Mouse (Mus musculus): ENCODE data around the gene Ddx23. TPM values are rescaled to one million over a fixed set of nuclear protein-coding genes. Genes with fewer than 3 reads are reported as not detected.

Gene Ddx23
- polyA plus RNA-seq, 1 experiment: 81.0 TPM

GRCm38 (mm10) chr15:98626078-98626477 is 36.6 kb downstream of the Ddx23 start:
- H3K4me3 ChIP-seq (replicated peaks; ENCODE audit: control insufficient read depth, low read depth, low read length): no peak overlapping the region
- no peak overlapping the region for H3K27ac ChIP-seq (ENCODE audit: control insufficient read depth, insufficient read depth, low read depth, low read length, poor library complexity)
- H3K4me1 ChIP-seq (ENCODE audit: control insufficient read depth, insufficient read depth, low read length): no peaks in the 10 kb centered on the region
- WGBS: 35% methylated on average over 8 of the region's 8 CpGs
- TF ChIP-seq CTCF (IDR thresholded peaks at IDR 0.05; ENCODE audit: control insufficient read depth, insufficient read depth, low read length) (no peak), POLR2A (IDR thresholded peaks at IDR 0.05; ENCODE audit: borderline replicate concordance, control insufficient read depth, low read depth, low read length) (no peak)

- Histone ChIP-seq H3K4me1 (ENCODE audit: control insufficient read depth, insufficient read depth, low read length) (no peaks in the 10 kb centered on the region), H3K4me3 (replicated peaks; ENCODE audit: control insufficient read depth, low read depth, low read length) (no peak overlapping the region), H3K27ac (ENCODE audit: control insufficient read depth, insufficient read depth, low read depth, low read length, poor library complexity) (no peak overlapping the region)
- TF ChIP-seq CTCF (IDR thresholded peaks at IDR 0.05; ENCODE audit: control insufficient read depth, insufficient read depth, low read length) (no peak), POLR2A (IDR thresholded peaks at IDR 0.05; ENCODE audit: borderline replicate concordance, control insufficient read depth, low read depth, low read length) (no peak)
- 45% methylated on average over 5 of the region's 5 CpGs for WGBS
Observed at GRCm38 (mm10) chr15:98623361-98623821, 39.3 kb downstream of the Ddx23 start.

GRCm38 (mm10) chr15:98622721-98623120 is 40.0 kb downstream of the Ddx23 start:
- Histone ChIP-seq H3K4me3 (replicated peaks; ENCODE audit: control insufficient read depth, low read depth, low read length) (no peak overlapping the region), H3K27ac (ENCODE audit: control insufficient read depth, insufficient read depth, low read depth, low read length, poor library complexity) (no peak overlapping the region), H3K4me1 (ENCODE audit: control insufficient read depth, insufficient read depth, low read length) (no peaks in the 10 kb centered on the region)
- WGBS: 39% methylated on average over 6 of the region's 6 CpGs
- TF ChIP-seq CTCF (IDR thresholded peaks at IDR 0.05; ENCODE audit: control insufficient read depth, insufficient read depth, low read length): no peak
- TF ChIP-seq POLR2A (IDR thresholded peaks at IDR 0.05; ENCODE audit: borderline replicate concordance, control insufficient read depth, low read depth, low read length): no peak

DNA sequence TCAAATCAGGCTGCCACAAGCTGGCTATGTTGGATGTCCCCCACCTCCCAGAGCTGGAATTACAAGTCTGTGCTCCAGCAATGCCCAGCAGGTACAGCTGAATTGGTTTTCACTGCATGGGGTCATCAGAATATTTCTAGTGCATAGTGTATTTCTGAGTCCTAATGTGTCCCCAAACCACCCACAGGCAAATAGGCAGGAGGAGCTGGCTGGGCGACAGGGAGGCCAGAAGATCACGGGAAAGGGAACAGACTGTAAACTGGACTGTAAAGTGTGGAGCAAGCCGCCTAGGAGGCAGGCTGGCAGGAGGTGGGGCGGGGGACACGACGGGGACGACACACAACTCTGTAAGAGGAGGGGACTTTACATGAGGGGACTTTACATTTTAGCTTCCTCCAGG is 40.5 kb downstream of the Ddx23 start:
- no peak for TF ChIP-seq POLR2A (IDR thresholded peaks at IDR 0.05; ENCODE audit: borderline replicate concordance, control insufficient read depth, low read depth, low read length)
- TF ChIP-seq CTCF (IDR thresholded peaks at IDR 0.05; ENCODE audit: control insufficient read depth, insufficient read depth, low read length): no peak
- Histone ChIP-seq H3K4me3 (replicated peaks; ENCODE audit: control insufficient read depth, low read depth, low read length) (no peak overlapping the region), H3K4me1 (ENCODE audit: control insufficient read depth, insufficient read depth, low read length) (no peaks in the 10 kb centered on the region), H3K27ac (ENCODE audit: control insufficient read depth, insufficient read depth, low read depth, low read length, poor library complexity) (no peak overlapping the region)
- 18% methylated on average over 7 of the region's 7 CpGs for whole genome bisulfite sequencing

DNA sequence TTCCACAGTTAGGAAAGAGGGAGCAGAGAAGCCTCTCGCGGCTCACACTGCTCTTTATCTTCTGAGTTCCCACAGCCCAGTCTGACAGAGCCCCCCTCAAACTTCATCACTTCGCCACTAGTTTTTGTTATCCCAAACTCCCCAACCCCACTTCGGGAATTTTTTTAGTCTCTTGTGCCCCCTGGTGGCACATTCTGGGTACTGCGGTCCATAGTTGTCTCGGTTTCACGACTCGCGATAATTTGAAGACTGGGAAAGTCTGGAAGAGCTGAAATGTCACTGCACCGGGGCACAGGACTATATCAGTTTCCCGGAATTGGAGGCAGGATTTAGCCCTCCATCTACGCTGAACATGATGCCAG is 45.5 kb downstream of the Ddx23 start:
- Histone ChIP-seq H3K4me3 (replicated peaks; ENCODE audit: control insufficient read depth, low read depth, low read length) (no peak overlapping the region), H3K4me1 (ENCODE audit: control insufficient read depth, insufficient read depth, low read length) (no peaks in the 10 kb centered on the region), H3K27ac (ENCODE audit: control insufficient read depth, insufficient read depth, low read depth, low read length, poor library complexity) (no peak overlapping the region)
- TF ChIP-seq CTCF (IDR thresholded peaks at IDR 0.05; ENCODE audit: control insufficient read depth, insufficient read depth, low read length) (peak; percentile 66), POLR2A (IDR thresholded peaks at IDR 0.05; ENCODE audit: borderline replicate concordance, control insufficient read depth, low read depth, low read length) (no peak)
- WGBS: under 1% methylated on average over 12 of the region's 12 CpGs

GRCm38 (mm10) chr15:98616362-98617175 is 46.1 kb downstream of the Ddx23 start:
- 59% methylated on average over 20 of the region's 20 CpGs for WGBS
- H3K4me3 ChIP-seq (replicated peaks; ENCODE audit: control insufficient read depth, low read depth, low read length): no peak overlapping the region
- no peak for TF ChIP-seq CTCF (IDR thresholded peaks at IDR 0.05; ENCODE audit: control insufficient read depth, insufficient read depth, low read length)
- no peak for TF ChIP-seq POLR2A (IDR thresholded peaks at IDR 0.05; ENCODE audit: borderline replicate concordance, control insufficient read depth, low read depth, low read length)

DNA sequence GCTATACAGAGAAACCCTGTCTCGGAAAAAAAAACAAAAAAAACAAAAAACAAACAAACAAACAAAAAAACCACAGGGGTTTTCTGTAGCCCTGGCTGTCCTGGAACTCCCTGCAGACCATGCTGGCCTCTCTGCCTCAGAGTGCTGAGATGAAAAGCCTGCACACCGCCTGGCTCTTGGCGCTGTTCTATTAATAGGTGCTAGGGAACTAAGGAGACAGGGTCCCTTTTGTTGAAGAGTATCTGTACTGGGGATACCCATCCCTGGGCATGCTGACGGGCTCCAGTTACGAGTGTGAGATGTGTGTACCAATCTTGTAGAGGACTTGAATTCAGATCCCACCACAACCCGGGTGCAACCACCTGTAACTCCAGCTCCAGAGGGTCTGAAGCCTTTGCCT is 46.9 kb downstream of the Ddx23 start:
- H3K27ac ChIP-seq (ENCODE audit: control insufficient read depth, insufficient read depth, low read depth, low read length, poor library complexity): no peak overlapping the region
- WGBS: 73% methylated on average over 6 of the region's 6 CpGs
- no peak overlapping the region for H3K4me3 ChIP-seq (replicated peaks; ENCODE audit: control insufficient read depth, low read depth, low read length)
- no peaks in the 10 kb centered on the region for H3K4me1 ChIP-seq (ENCODE audit: control insufficient read depth, insufficient read depth, low read length)
- TF ChIP-seq POLR2A (IDR thresholded peaks at IDR 0.05; ENCODE audit: borderline replicate concordance, control insufficient read depth, low read depth, low read length) (no peak), CTCF (IDR thresholded peaks at IDR 0.05; ENCODE audit: control insufficient read depth, insufficient read depth, low read length) (no peak)

More at GRCm38 (mm10) chr15:98616362-98617175, 46.1 kb downstream of the Ddx23 start:
- H3K27ac ChIP-seq (ENCODE audit: control insufficient read depth, insufficient read depth, low read depth, low read length, poor library complexity): no peak overlapping the region
- H3K4me1 ChIP-seq (ENCODE audit: control insufficient read depth, insufficient read depth, low read length): no peaks in the 10 kb centered on the region

GRCm38 (mm10) chr15:98614971-98615370 is 47.7 kb downstream of the Ddx23 start:
- TF ChIP-seq CTCF (IDR thresholded peaks at IDR 0.05; ENCODE audit: control insufficient read depth, insufficient read depth, low read length) (no peak), POLR2A (IDR thresholded peaks at IDR 0.05; ENCODE audit: borderline replicate concordance, control insufficient read depth, low read depth, low read length) (no peak)
- Histone ChIP-seq H3K27ac (ENCODE audit: control insufficient read depth, insufficient read depth, low read depth, low read length, poor library complexity) (no peak overlapping the region), H3K4me3 (replicated peaks; ENCODE audit: control insufficient read depth, low read depth, low read length) (no peak overlapping the region), H3K4me1 (ENCODE audit: control insufficient read depth, insufficient read depth, low read length) (no peaks in the 10 kb centered on the region)
- WGBS: 83% methylated on average over 6 of the region's 6 CpGs

Measured in bone marrow, adult 2 months (tissue).